Mouse (Mus musculus) kidney, postnatal 4 days (tissue): ENCODE results near the gene Pml.

ENCODE experiments used
- DNase-seq, 2 experiments: peaks; one replicate each; pipeline ENCODE4 v3.0.0; 2021; ENCODE audit warnings: mixed read lengths in 2 of 2

The Pml gene

GRCm38 (mm10) chr9:58201091-58201842 is 48.3 kb downstream of the Pml start:
- DNase-seq = no peak

GRCm38 (mm10) chr9:58200270-58201090 is 49.1 kb downstream of the Pml start:
- DNase-seq = no peak

GRCm38 (mm10) chr9:58199381-58200269 is 50.0 kb downstream of the Pml start:
- peak in 1 of 2 experiments; percentile 54 for DNase-seq

GRCm38 (mm10) chr9:58198801-58199371 is 50.7 kb downstream of the Pml start:
- no peak for DNase-seq

- DNase-seq = peak; percentile 78 to 81
Measured at GRCm38 (mm10) chr9:58197781-58198701, 51.5 kb downstream of the Pml start.

- DNase-seq = no peak
Measured at GRCm38 (mm10) chr9:58196610-58197567, 52.7 kb downstream of the Pml start.

- DNase-seq = no peak
Measured at GRCm38 (mm10) chr9:58196141-58196540, 53.4 kb downstream of the Pml start.

GRCm38 (mm10) chr9:58195671-58196070 is 53.9 kb downstream of the Pml start:
- DNase-seq = no peak

- no peak for DNase-seq
Measured at GRCm38 (mm10) chr9:58194222-58194621, 55.4 kb downstream of the Pml start.

GRCm38 (mm10) chr9:58184456-58184855 is 65.1 kb downstream of the Pml start:
- DNase-seq = no peak

GRCm38 (mm10) chr9:58179390-58179789 is 70.2 kb downstream of the Pml start:
- no peak for DNase-seq

- no peak for DNase-seq
Measured at GRCm38 (mm10) chr9:58177165-58177564, 72.4 kb downstream of the Pml start.

GRCm38 (mm10) chr9:58175745-58176487 is 73.7 kb downstream of the Pml start:
- DNase-seq = peak; percentile 35 to 44

- DNase-seq = no peak
Measured at GRCm38 (mm10) chr9:58174818-58175251, 74.8 kb downstream of the Pml start.

GRCm38 (mm10) chr9:58172863-58173262 is 76.7 kb downstream of the Pml start:
- DNase-seq = no peak

GRCm38 (mm10) chr9:58169426-58169825 is 80.2 kb downstream of the Pml start:
- DNase-seq = no peak

- DNase-seq = no peak
Measured at GRCm38 (mm10) chr9:58168880-58169279, 80.7 kb downstream of the Pml start.
